Mouse (Mus musculus) adrenal gland, adult 18-20 months (tissue): ENCODE measurements around the gene Tssc4. TPM values are rescaled to one million over a fixed set of nuclear protein-coding genes. Genes with fewer than 3 reads are reported as not detected.
A peak's percentile ranks its signal among the peaks of the same experiment; 100 is the strongest.

ENCODE experiments used
- DNase-seq, 2 experiments: peaks; one replicate each; pipeline ENCODE4 v3.0.0; 2021 to 2022; ENCODE audit warnings: low spot score in 2 of 2
- total RNA-seq, 2 experiments: library from RNA; stranded (reverse); gene quantifications; 1 replicate in 1 of 2; 2 replicates in 1 of 2; pipeline ENCODE4 v1.2.3; 2021

Gene Tssc4
- total RNA-seq, 2 experiments from 2014 or later = 24.0 to 26.3 TPM

DNA sequence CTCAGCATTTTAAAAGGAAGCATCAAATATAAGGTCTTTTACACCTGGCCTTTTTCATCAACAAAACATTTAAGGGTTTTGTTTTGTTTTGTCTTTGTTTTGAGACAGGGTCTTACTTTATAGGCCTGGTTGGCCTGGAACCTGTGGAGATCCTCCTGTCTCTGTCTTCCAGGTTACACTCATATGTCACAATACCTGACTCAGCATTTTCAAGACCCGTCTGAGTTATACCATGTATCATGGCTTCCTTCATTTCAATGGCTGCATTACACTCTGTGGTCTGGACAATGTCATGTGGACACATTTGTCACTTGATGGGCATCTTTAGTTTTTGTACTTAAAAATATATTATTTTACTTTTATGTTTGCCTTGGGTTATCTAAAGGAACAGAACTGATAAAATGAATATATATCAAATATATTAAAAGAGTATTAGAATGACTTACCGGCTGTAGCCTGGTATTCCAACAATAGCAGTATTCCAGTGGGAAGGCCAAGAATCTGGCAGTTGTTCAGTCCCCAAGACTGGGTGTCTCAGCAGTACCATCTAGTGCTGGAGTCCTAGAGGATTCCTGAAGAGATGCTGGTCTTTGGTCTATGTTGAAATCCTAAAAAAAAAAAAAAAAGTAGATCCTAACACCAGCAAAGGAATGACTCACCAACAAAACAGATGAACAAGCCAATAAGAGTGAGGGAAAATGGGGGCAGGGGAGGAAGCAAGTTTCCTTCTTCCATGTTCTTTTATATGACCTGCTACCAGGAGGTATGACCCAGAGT lies 24.8 kb upstream of the Tssc4 start:
- DNase-seq = no peak

DNA sequence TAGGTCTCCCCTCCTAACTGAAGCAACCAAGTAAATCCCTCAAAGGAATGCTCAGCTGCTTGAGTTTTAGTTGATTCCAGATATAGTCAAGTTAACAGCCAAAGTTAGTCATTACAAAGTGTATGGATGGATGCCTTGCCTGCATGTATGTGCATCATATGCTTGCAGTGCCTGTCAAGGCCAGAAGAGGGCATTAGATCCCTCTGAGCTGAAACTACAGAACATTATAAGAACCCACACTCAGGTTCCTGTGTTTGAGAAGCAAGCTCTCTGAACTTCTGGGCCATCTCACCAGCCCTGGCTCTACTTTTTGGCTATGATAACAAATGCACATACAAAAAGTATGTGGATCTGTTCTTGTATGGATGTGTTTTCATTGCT lies 24.2 kb upstream of the Tssc4 start:
- no peak for DNase-seq

- no peak for DNase-seq
Observed at GRCm38 (mm10) chr7:143046358-143046757, 22.7 kb upstream of the Tssc4 start.

GRCm38 (mm10) chr7:143049331-143049730 lies 19.7 kb upstream of the Tssc4 start:
- DNase-seq = no peak

DNA sequence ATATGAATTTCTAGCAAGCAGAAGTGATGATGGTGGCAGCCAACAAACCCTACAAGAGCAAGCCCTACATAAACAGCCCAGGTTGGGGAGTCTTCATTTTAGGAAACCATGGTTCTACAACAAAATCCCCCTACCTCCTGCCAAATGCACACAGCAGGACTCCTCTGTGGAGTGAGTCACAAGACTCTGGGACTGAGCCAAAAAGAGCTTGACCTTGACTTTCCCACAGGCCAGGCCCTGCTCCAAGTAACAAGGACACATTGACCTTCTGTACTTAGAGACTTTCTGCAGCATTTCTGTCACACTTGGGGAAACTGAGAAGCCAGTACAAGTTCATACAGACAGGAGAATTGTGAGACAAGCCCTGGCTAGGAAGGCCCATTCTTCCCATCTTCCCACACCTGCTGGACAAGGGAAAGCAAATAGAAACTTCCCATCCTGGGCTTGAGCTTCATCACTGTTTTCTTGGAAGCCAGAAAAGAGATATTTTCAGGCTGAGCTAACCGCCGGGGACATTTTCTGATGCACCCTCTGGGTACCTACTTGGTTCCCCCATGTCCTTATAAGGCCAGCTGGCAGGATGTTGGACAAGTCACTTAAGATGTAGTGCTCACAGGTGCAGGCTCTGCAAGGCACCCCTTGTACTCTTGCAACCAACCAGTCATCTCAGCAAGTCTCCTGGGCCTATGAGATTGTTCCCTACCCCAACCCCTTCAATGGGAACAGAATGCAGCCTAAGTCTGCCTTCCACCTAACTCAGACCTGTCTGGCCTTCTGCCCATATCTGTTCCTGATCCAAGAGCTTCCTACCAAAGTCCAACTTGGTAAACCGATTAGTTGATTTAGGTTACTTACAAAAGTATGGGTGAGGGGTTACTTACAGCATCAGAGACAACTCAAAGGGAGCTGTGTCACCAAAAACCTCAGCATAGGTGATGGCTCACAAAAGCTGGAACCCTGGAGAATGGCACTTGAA lies 18.9 kb upstream of the Tssc4 start:
- DNase-seq = peak; percentile 63 to 86

DNA sequence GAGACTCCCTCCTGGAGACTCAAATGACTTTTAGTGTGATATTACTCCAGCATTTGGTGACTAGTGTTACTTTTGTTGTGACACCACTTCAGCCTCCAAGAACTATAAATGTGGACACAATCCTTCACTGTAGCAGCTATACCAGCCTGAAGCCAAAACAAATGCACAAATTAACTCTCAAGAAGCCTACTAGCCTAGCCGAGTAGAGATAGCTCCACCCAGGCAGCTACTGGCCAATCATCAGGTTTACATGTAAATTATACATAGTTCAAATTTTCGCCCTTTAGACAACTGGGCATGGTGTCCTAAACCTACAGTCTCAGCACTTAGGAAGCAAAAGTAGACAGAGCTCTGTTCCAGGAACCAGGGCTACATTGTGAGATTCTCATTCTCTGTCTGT lies 17.7 kb upstream of the Tssc4 start:
- no peak for DNase-seq

DNA sequence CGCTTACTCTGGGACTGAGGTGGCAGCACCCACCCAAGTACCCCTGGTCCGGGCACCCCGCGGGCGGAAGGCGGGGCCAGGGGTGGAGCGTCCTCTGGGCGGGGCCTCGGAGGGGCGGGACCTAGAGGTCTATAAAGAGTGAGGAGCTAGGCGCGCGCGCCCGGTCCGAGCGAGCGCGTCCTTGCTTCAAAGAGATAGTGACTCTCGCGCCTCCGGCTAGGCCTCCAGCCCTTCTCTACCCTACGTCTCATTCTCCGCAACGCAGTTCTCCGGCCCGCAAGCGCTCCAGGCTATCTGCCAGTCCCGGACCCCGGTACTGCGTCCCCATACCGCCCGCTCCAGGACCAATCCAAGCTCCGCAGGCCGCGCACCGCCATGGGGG lies 16.4 kb upstream of the Tssc4 start, which contains the start of gene Cd81:
Gene Cd81, plus strand, starts transcription at position 114 of the 382 bp plus-strand sequence.
- peak; percentile 96 for DNase-seq

GRCm38 (mm10) chr7:143053008-143053899 lies 15.8 kb upstream of the Tssc4 start:
- peak; percentile 72 to 75 for DNase-seq

DNA sequence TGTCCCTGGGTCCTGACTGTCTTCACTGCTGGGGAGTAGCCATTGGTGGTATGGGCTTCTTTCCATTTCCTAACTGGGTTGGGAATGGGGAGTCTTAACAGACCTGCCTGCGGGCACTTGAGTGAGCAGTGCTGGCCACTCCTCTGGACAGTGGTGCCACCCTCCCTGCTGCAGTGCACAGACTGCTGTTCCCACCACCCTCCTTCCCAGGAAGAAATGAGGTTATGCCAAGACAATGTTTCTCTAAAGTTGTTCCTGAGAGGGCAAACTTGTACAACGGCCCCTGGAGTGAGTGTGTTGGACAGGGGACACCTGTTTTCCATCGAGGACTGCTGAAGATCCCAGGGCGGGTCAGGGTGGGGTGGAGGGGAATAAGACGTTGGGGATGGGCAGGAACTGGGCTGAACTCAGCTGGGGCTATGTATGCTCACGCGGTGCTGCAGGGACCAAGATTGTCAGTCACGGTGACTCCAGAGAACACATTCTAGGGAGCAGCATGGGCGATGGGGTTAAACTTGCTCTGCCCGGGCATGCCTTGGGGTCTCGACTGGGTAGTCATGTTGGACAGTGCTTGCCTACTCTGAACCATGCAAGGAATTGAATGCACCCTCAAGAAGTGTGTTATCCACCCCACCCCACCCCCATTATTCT lies 15.0 kb upstream of the Tssc4 start:
- no peak for DNase-seq

DNA sequence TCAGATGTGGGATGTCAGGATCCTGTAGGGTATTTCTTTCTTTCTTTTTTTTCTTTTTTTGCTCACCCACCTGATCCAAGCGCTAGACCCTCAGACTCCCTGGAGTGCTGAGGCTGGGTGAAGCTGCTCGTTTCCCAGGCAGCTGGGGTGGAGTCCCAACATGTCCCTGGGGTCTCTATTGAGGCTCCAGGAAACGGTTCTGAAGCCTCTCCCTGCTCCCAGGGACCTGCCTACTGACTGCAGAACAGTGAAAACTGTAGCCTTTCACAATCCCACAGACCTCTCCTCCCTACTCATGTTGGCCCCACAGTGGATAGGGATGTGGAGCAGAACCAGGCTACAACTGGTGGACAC lies 14.5 kb upstream of the Tssc4 start:
- DNase-seq = no peak

- no peak for DNase-seq
Observed at GRCm38 (mm10) chr7:143055001-143055400, 14.0 kb upstream of the Tssc4 start.

DNA sequence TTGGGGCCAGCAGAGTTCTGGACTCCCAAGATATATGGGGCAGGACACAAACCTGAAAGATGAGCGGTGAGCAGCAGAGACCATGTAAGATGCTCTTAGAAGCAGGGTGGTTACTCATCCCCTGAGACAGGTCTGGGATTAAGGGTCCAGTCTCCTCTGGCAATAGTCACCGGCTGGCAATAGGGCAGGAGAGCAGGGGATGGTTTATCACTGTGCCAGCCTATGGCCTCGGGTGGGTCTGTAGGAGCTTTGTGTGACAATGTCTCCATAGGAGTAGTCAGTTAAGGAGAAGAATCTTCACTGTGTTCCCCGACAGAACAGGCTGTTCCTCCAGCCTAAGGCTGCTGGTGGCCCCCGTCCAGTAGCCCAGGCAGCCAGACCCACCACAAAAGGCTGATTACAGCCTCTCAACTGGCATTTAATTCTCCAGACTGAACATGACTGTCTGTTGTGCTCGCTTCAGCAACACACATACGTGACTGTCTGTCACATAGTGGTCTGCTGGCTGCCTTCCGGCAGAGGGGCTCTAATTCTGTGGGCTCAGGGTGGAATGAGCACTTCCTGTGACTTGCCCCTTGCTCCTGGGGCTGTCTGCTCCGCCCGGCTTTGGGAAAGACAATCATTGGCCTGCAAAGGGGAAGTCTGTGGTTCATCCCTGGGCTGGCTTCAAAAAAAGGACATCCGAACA lies 13.4 kb upstream of the Tssc4 start:
- DNase-seq = no peak

DNA sequence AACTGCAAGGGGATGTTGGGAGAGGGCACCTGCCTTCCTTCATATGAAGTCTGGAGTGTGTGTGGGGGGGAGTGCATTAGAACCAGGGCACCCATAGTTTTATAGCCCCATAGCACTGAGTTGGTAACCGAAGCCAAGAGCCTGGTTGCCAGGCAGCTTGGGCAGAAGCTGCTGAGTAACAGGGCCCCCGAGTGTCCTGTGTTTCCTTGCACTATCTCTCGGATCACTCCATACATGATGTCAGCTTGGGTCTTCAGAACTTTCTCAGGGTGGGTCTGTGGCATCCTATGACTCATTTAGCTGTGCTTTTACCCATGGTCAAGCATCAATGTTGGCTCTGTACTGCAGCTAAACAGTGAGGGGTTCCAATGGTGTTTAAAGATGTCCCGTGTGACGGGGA lies 12.0 kb upstream of the Tssc4 start:
- DNase-seq = no peak

DNA sequence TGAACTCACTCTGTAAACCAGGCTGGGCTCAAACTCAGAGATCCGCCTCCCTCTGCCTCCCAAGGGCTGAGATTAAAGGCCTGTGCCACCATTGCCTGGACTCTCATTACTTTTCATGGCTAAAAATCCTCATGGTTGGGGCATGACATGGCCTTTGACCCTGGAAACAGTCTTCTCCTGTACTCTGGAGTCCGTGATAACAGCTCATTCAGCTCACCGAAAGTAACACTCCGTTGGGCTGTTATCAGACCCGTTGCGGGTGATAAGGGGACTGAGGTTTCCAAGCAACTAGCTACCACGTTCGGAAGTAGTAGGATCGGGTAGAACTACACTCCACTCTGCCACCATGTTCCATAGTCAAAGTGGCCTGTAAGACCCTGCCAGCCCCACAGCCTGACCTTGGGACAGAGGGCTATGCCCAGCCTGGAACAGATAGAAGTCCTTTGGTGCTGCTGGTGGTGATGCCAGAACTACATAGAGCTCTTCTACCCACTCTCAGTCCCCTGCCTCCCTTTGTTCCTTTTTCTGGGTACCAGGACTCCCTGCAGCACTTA lies 11.3 kb upstream of the Tssc4 start:
- DNase-seq = no peak

DNA sequence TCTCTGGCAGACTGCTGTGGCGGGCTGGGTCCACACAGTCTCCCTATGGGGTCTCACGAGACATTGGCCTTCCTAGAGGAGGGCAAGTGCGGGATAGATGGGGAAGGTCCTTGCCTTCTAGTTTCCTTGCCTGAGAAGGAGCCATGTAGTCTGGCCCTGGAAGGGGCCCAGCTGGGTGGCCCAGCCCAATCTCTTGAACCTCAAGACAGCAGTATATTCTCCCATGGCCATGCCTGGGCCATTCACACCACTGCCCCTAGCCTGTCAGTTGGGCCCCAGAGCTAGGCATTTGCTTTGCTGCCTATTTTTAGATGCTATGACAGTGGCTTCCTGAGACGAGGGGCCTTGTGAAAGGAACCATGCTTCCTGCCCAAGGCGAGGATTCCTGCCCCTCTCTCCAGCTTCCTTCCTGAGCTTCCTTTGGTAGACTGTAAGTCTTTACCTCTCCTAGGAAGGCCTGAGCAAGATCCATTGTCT lies 10.8 kb upstream of the Tssc4 start:
- no peak for DNase-seq

GRCm38 (mm10) chr7:143059202-143059870 lies 9.7 kb upstream of the Tssc4 start:
- DNase-seq = no peak

DNA sequence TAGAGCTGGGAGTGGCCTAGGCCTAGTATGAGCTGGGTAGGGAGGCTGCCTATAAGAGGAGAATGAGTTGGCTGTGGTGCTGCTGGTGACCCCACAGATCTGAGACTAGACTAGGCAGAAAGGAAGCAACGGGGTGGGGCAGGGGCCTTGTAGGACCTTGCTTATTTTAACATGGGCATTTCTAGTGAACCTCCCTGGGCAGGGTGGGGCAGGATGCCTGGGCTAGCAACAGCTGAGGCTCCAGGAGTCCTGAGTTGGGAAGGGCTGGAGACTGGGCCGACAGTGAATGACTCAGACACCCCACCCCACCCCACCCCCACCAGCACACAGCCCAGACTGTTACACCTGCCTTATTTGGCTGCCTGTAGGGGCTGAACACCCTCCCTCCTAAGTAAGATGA lies 6.3 kb upstream of the Tssc4 start:
- DNase-seq = no peak

GRCm38 (mm10) chr7:143064226-143064625 lies 4.8 kb upstream of the Tssc4 start:
- no peak for DNase-seq

GRCm38 (mm10) chr7:143065692-143066091 lies 3.4 kb upstream of the Tssc4 start:
- no peak for DNase-seq
